Mouse (Mus musculus): Measurements from ENCODE around the gene Slc12a9.

The Slc12a9 gene

GRCm38 (mm10) chr5:137346983-137347382, 13.6 kb upstream of the Slc12a9 start:
- DNase-seq (ENCODE audit: low read depth, low spot score) = no peak

- DNase-seq (ENCODE audit: low read depth, low spot score) = no peak
Observed at GRCm38 (mm10) chr5:137346388-137346787, 13.0 kb upstream of the Slc12a9 start.

- no peak for DNase-seq (ENCODE audit: low read depth, low spot score)
Observed at GRCm38 (mm10) chr5:137345821-137346220, 12.4 kb upstream of the Slc12a9 start.

GRCm38 (mm10) chr5:137343869-137344268, 10.5 kb upstream of the Slc12a9 start:
- no peak for DNase-seq (ENCODE audit: low read depth, low spot score)

- no peak for DNase-seq (ENCODE audit: low read depth, low spot score)
Observed at GRCm38 (mm10) chr5:137343412-137343811, 10.0 kb upstream of the Slc12a9 start.

GRCm38 (mm10) chr5:137342407-137343012, 9.1 kb upstream of the Slc12a9 start:
- DNase-seq (ENCODE audit: low read depth, low spot score) = no peak

- no peak for DNase-seq (ENCODE audit: low read depth, low spot score)
Observed at GRCm38 (mm10) chr5:137340222-137340621, 6.8 kb upstream of the Slc12a9 start.

GRCm38 (mm10) chr5:137339290-137339979, 6.0 kb upstream of the Slc12a9 start:
- DNase-seq (ENCODE audit: low read depth, low spot score) = no peak

GRCm38 (mm10) chr5:137338663-137339289, 5.4 kb upstream of the Slc12a9 start:
- peak; percentile 41 for DNase-seq (ENCODE audit: low read depth, low spot score)

- DNase-seq (ENCODE audit: low read depth, low spot score) = peak; percentile 86
Observed at GRCm38 (mm10) chr5:137338256-137338655, 4.9 kb upstream of the Slc12a9 start.

GRCm38 (mm10) chr5:137337190-137337589, 3.8 kb upstream of the Slc12a9 start:
- no peak for DNase-seq (ENCODE audit: low read depth, low spot score)

GRCm38 (mm10) chr5:137335066-137335465, 1.7 kb upstream of the Slc12a9 start:
- no peak for DNase-seq (ENCODE audit: low read depth, low spot score)

- no peak for DNase-seq (ENCODE audit: low read depth, low spot score)
Observed at GRCm38 (mm10) chr5:137334317-137334716, 920 bp upstream of the Slc12a9 start.

- DNase-seq (ENCODE audit: low read depth, low spot score) = no peak
Observed at GRCm38 (mm10) chr5:137332857-137333511, 413 bp downstream of the Slc12a9 start.

- DNase-seq (ENCODE audit: low read depth, low spot score) = no peak
Observed at GRCm38 (mm10) chr5:137330910-137331309, 2.5 kb downstream of the Slc12a9 start.

GRCm38 (mm10) chr5:137320996-137321395, 12.4 kb downstream of the Slc12a9 start:
- DNase-seq (ENCODE audit: low read depth, low spot score) = no peak

GRCm38 (mm10) chr5:137318570-137318969, 14.8 kb downstream of the Slc12a9 start:
- DNase-seq (ENCODE audit: low read depth, low spot score) = no peak

- no peak for DNase-seq (ENCODE audit: low read depth, low spot score)
Observed at GRCm38 (mm10) chr5:137317361-137317760, 16.0 kb downstream of the Slc12a9 start.

- DNase-seq (ENCODE audit: low read depth, low spot score) = peak; percentile 28
Observed at GRCm38 (mm10) chr5:137315084-137315903, 18.1 kb downstream of the Slc12a9 start.

GRCm38 (mm10) chr5:137314193-137315083, 19.0 kb downstream of the Slc12a9 start, which contains the start of gene Trip6:
Gene Trip6 (minus strand): TSS chr5:137314404.
- peak; percentile 95 for DNase-seq (ENCODE audit: low read depth, low spot score)
